Mouse (Mus musculus) lung, embryonic 14.5 days (tissue): Measurements from ENCODE around the gene Ptprn. TPM values are rescaled to one million over a fixed set of nuclear protein-coding genes. Genes with fewer than 3 reads are reported as not detected.

Experiments
- ATAC-seq: fragments of 200-750 bp; cut with Nextera tagmentation; 2 replicates; pipeline ENCODE4 v1.8.0; 2017; ENCODE audit warnings: mild to moderate bottlenecking, moderate TSS enrichment, moderate library complexity; ENCODE audit not compliant: insufficient read depth
- DNase-seq: peaks from one replicate; pipeline ENCODE4 v3.0.0-alpha.2; 2015
- H3K27ac ChIP-seq: fragments of 300-500 bp; sonication (generic); 2 replicates; pipeline ENCODE4 v1.5.1; 2014; ENCODE audit warnings: low read depth, mild to moderate bottlenecking, moderate library complexity
- H3K27me3 ChIP-seq: fragments of 300-500 bp; sonication (generic); 2 replicates; pipeline ENCODE4 v1.6.1; 2014; ENCODE audit warnings: low read length, control low read depth; ENCODE audit not compliant: insufficient read depth
- H3K36me3 ChIP-seq: fragments of 300-500 bp; sonication (generic); 2 replicates; pipeline ENCODE4 v1.6.1; 2014; ENCODE audit warnings: control low read depth; ENCODE audit not compliant: insufficient read depth
- H3K4me1 ChIP-seq: fragments of 300-500 bp; sonication (generic); 2 replicates; pipeline ENCODE4 v1.6.1; 2014; ENCODE audit warnings: antibody characterized with exemption, control low read depth; ENCODE audit not compliant: insufficient read depth
- H3K4me2 ChIP-seq: fragments of 300-500 bp; sonication (generic); 2 replicates; pipeline ENCODE4 v1.6.1; 2014; ENCODE audit warnings: mild to moderate bottlenecking
- H3K4me3 ChIP-seq: fragments of 300-500 bp; sonication (generic); 2 replicates; pipeline ENCODE4 v1.5.1; 2014; ENCODE audit warnings: low read depth, low read length
- H3K9ac ChIP-seq: fragments of 300-500 bp; sonication (generic); 2 replicates; pipeline ENCODE4 v1.6.1; 2014
- H3K9me3 ChIP-seq: fragments of 300-500 bp; sonication (generic); 2 replicates; pipeline ENCODE4 v1.6.1; 2016; ENCODE audit warnings: low read depth, low read length, control low read depth
- CTCF ChIP-seq: IDR thresholded peaks from 2 replicates; pipeline ENCODE4 v1.5.1; 2016; ENCODE audit warnings: antibody characterized with exemption, low read depth
- WGBS: fragments of 180-500 bp; shearing (Covaris S2); extraction: QIAGEN DNeasy Blood & Tissue Kit; methylation state at CpG from one replicate; pipeline ENCODE4 v1.1.7; 2014; 5-methylcytosine and 5-hydroxymethylcytosine counted together
- polyA plus RNA-seq: library from polyadenylated mRNA; unstranded; fragments of >200 nt; fragmentation: Nextera tagmentation; extraction: Ambion mirVana; gene quantifications from 2 replicates; pipeline ENCODE4 v1.2.1, GENCODE M21; 2014

The Ptprn gene
- polyA plus RNA-seq, 1 experiment from 2014 or later: 0.21 TPM

- 2% methylated on average over 22 of the region's 22 CpGs for WGBS
- H3K4me2 ChIP-seq: peak overlapping the region; percentile 54
- ATAC-seq: peak; percentile 22; the same call in 1 of the 2 replicates
Observed at GRCm38 (mm10) chr1:75251112-75251970, 13.0 kb downstream of the Ptprn start.

GRCm38 (mm10) chr1:75250498-75250897 is 13.8 kb downstream of the Ptprn start:
- WGBS: 60% methylated on average over 3 of the region's 3 CpGs
- H3K27ac ChIP-seq: no peak overlapping the region
- H3K4me2 ChIP-seq: no peak overlapping the region
- H3K27me3 ChIP-seq: no peaks in the 10 kb centered on the region
- peaks cover 7% of the 10 kb centered on the region; the same call in 1 of the 2 replicates for H3K4me1 ChIP-seq
- no peak for DNase-seq
- H3K9me3 ChIP-seq: no peaks in the 10 kb centered on the region
- no peak for TF ChIP-seq CTCF
- H3K9ac ChIP-seq: no peak overlapping the region
- no peaks in the 10 kb centered on the region for H3K36me3 ChIP-seq
- no peak for ATAC-seq
- no peak overlapping the region for H3K4me3 ChIP-seq

More at GRCm38 (mm10) chr1:75251112-75251970, 13.0 kb downstream of the Ptprn start:
- H3K27ac ChIP-seq: no peak overlapping the region
- peaks cover 7% of the 10 kb centered on the region; the same call in 1 of the 2 replicates for H3K4me1 ChIP-seq
- no peaks in the 10 kb centered on the region for H3K27me3 ChIP-seq
- peak; percentile 91 for TF ChIP-seq CTCF
- H3K4me3 ChIP-seq: peak overlapping the region; percentile 9; the same call in 1 of the 2 replicates
- H3K9me3 ChIP-seq: no peaks in the 10 kb centered on the region
- DNase-seq: peak; percentile 80
- H3K9ac ChIP-seq: no peak overlapping the region
- no peaks in the 10 kb centered on the region for H3K36me3 ChIP-seq

- H3K9me3 ChIP-seq: no peaks in the 10 kb centered on the region
- H3K4me3 ChIP-seq: no peak overlapping the region
- H3K9ac ChIP-seq: peak overlapping the region; percentile 34
- TF ChIP-seq CTCF: no peak
- no peaks in the 10 kb centered on the region for H3K27me3 ChIP-seq
- WGBS: 32% methylated on average over 9 of the region's 9 CpGs
- peaks cover 7% of the 10 kb centered on the region; the same call in 1 of the 2 replicates for H3K36me3 ChIP-seq
- peaks cover 7% of the 10 kb centered on the region; the same call in 1 of the 2 replicates for H3K4me1 ChIP-seq
- DNase-seq (peak; percentile 45), ATAC-seq (peak; percentile 50; the same call in 1 of the 2 replicates)
- H3K27ac ChIP-seq: peak overlapping the region; percentile 32
- H3K4me2 ChIP-seq: no peak overlapping the region
Observed at GRCm38 (mm10) chr1:75248041-75248772, 16.1 kb downstream of the Ptprn start.

- Histone ChIP-seq H3K36me3 (peaks cover 7% of the 10 kb centered on the region; the same call in 1 of the 2 replicates), H3K27ac (peak overlapping the region; percentile 32; the same call in 1 of the 2 replicates), H3K4me3 (no peak overlapping the region), H3K9ac (peak overlapping the region; percentile 34; the same call in 1 of the 2 replicates), H3K27me3 (no peaks in the 10 kb centered on the region), H3K9me3 (no peaks in the 10 kb centered on the region), H3K4me1 (peaks cover 7% of the 10 kb centered on the region; the same call in 1 of the 2 replicates), H3K4me2 (no peak overlapping the region)
- ATAC-seq: no peak
- DNase-seq: no peak
- no peak for TF ChIP-seq CTCF
- 72% methylated on average over 16 of the region's 16 CpGs for WGBS
Observed at GRCm38 (mm10) chr1:75247071-75247930, 17.0 kb downstream of the Ptprn start.

- no peak overlapping the region for H3K27ac ChIP-seq
- H3K4me2 ChIP-seq: no peak overlapping the region
- H3K9me3 ChIP-seq: no peaks in the 10 kb centered on the region
- H3K36me3 ChIP-seq: peaks cover 21% of the 10 kb centered on the region
- TF ChIP-seq CTCF: no peak
- WGBS: 19% methylated on average over 4 of the region's 4 CpGs
- H3K4me3 ChIP-seq: no peak overlapping the region
- DNase-seq (peak; percentile 81), ATAC-seq (peak; percentile 55; the same call in 1 of the 2 replicates)
- H3K4me1 ChIP-seq: peaks cover 7% of the 10 kb centered on the region; the same call in 1 of the 2 replicates
- H3K27me3 ChIP-seq: no peaks in the 10 kb centered on the region
- H3K9ac ChIP-seq: no peak overlapping the region
Observed at GRCm38 (mm10) chr1:75244836-75245235, 19.5 kb downstream of the Ptprn start.

GRCm38 (mm10) chr1:75244175-75244826 is 20.0 kb downstream of the Ptprn start:
- ATAC-seq (no peak; the same call in 1 of the 2 replicates), DNase-seq (no peak)
- WGBS: 87% methylated on average over 12 of the region's 12 CpGs
- Histone ChIP-seq H3K27me3 (no peaks in the 10 kb centered on the region), H3K4me3 (no peak overlapping the region), H3K4me1 (peaks cover 7% of the 10 kb centered on the region; the same call in 1 of the 2 replicates), H3K4me2 (no peak overlapping the region), H3K27ac (no peak overlapping the region), H3K36me3 (peaks cover 21% of the 10 kb centered on the region), H3K9ac (no peak overlapping the region), H3K9me3 (no peaks in the 10 kb centered on the region)
- TF ChIP-seq CTCF: no peak
